Mouse (Mus musculus): ENCODE data around the gene Dab2ip.

Gene Dab2ip

DNA sequence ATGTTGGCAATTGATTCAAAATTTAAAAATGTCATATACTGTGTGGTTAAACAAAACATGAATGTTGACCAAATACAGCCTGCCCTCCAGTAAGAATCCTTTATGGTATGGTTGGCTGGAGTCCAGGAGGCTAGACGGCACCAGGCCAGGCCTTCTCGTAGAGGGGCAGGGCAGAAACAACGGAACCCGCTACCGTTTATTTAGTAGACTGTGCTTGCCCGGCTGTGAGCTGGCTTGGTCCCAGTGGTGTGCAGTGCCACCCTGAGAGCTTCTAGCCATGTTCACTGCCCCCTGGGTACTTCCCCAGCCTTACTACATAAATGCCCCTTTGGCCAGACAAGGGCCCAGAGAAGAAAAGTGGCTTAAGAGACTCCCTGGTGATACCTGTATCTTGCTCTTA, 122.8 kb downstream of the Dab2ip start:
- no peak for DNase-seq (ENCODE audit: low spot score in 2 of 2)

DNA sequence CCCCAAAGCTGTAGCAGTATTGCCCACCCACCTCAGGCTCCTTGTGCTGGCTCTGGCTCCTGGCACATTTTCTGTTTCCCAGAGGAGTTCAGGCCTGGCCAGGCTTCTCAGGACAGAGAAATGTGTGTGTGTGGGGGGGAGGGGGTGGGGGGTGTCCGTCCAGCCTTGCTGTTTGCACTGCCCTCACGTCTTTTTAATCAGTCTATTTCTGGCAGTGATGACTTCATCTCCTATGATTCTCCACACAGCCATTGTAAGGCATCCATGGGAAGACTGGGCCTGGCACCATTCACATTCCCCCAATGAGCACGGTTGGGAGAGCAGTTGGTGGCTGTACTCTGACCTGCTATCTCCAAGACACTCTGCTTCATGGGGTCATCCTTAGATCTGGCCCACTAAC, 125.9 kb downstream of the Dab2ip start:
- DNase-seq (ENCODE audit: low spot score in 2 of 2) = no peak

DNA sequence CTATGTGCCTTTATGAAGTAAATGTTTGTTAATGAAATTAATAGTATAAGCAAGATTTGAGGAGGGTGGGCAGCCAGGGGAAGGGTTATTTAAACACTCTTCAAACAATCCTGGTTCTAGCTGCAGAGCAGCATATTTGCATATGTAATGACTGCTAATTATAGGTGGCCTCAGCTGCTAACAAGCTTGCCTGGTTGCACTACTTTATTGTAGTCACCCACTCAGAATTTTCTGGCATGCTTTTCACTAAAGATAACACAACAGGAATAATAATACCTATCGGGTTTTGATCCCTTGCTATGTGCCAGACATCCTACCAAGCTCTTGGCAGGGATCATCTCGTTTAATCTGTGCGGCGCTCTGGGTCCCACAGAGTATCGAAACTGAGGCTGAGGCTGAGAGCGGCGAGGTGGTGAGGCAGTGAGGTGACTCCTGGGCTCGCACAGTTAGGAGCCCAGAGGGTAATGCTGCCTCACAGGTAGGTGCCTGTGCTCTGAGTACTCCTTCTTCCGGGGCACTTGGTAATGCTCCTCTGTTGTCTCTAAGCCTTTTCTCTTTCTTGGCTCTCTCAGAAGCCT, 126.8 kb downstream of the Dab2ip start:
- DNase-seq (ENCODE audit: low spot score in 2 of 2) = no peak

DNA sequence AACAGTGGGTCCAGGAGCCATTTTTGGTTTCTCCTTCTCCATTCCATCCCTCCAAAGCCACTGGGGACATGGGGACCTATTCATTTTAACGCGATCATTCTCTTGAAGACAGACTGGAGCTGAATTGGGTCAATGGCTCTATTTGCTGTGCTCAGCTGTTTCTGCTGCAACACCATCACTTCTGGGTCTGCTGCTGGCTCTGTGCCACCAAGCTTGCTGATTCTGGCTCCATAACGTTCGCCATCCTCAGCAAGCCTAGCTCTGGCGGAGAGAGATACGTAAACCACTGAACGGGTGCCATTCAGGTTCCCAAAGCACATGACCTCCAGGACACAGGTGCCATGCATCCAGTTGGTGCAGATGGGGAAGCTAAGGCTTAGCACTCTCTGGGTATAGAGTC, 128.0 kb downstream of the Dab2ip start:
- DNase-seq (ENCODE audit: low spot score in 2 of 2) = no peak

DNA sequence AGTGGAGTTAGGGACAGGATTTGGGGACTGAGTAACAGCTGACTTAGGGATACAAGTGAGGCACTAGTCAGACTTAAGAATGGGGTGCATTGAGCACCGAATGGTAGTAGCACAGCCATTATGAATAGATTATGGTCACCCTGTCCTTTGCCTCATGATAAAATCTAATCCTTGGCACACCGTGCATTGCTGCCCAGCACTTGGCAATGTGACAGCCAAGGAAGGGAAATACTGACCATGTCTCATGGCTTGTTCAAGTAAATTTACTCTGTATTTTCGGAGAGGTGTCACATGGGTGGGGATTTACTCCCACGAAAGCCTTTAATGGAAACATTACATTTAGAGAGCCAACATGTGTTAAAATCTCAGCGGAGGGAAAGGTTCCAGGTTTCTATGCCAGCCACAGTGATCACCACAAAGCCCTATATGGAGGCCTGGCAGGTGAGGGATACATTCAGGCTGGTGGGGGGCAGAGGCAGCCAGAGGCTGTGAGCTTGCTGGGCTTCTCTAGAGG, 129.5 kb downstream of the Dab2ip start:
- peak in 1 of 2 experiments; percentile 26 for DNase-seq (ENCODE audit: low spot score in 2 of 2)

DNA sequence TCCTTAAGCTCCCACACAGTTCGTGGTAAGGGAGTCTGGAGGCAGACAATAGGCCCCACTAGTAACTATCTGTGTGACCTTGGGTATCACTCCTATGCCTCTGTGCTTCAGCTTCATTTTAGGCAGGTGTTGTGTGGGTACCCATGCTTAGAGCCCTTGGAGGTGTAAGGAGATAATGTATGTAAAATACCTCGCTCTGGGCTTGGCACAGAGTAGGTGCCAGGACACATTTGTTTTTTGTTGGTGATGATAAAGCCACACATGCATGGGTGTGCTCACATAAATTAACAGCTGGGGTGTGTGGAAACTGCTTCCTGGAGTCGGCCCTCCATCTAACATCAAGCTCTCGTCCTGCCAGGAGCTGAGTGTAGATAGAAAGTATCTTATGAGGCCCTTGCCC, 130.1 kb downstream of the Dab2ip start:
- no peak for DNase-seq (ENCODE audit: low spot score in 2 of 2)

DNA sequence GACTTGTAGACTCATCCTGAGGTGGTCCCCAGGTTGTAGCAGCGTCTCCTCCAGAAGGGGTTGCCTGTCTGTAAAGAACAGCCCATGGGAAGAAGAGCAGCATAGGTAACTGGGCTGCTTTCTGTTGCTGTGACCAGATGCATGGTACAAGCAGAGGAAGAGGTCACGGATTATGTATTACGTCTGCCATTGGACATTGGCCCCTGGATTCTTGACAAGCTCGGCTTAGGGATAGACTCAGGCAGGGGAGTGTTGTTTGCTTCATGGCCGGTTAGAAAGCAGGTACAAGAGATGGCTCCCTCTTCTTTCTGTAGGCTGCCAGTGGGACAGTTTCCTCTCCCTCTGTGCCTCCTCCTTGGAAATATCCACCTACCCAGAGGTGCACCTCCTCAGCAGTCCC, 130.5 kb downstream of the Dab2ip start:
- no peak for DNase-seq (ENCODE audit: low spot score in 2 of 2)

DNA sequence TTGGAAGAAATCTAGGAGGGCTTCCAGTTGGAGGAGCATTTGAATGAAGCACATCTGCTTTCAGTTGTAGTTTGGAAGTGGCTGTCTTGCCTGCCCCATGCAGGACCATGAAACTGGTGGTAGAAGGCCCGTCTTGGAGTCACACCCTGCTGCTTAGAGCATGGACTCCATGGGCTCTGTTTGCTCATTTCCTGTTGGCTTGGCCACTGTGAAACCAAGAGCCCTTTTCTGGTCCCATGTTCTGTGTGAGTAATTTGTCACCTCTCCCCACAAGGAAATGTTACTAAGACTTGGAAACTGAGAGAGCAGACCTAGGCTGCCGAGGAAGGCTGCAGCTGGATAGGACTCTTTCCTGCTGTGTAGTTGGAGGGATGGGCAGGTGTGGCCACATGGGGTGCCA, 131.8 kb downstream of the Dab2ip start:
- DNase-seq (ENCODE audit: low spot score in 2 of 2) = no peak

DNA sequence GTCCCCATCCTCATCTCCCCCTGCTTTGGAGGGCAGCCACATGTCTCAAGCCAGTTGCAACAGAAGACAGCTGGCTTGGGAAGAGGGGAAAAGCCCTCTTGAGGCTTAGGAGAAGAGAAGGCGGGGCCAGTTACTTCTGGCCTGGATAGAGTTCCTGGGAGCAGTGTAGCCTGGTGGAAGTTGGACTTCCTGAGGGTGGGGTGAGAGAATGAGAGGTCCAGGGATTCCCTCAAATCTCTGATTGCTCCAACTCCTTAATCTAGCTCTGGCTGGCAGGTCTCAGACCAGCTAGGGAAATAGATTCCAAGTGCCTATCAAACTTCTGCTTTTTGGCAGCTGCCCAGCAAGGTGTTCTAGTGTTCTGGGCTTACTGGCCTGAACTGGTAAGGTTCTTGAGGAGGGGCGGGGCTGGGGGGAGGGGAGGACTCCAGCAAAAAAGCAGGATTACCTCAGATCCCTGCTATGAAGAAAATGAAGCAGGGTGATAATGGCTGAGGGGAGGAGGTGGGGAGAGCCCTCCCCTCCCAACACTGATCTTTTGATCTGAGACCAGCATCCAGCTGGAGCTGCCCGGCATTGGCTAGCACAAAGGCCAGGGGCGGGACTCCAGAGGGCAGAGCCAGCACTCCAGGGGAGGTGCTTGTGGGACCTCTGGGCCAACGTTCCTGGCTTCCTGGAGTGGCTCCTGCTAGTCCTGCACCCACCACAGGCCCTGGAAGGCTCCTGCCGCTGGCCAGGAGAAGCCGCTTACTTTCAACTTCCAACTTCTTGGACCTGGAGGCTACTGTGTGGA, 133.4 kb downstream of the Dab2ip start:
- DNase-seq (ENCODE audit: low spot score in 2 of 2) = no peak

DNA sequence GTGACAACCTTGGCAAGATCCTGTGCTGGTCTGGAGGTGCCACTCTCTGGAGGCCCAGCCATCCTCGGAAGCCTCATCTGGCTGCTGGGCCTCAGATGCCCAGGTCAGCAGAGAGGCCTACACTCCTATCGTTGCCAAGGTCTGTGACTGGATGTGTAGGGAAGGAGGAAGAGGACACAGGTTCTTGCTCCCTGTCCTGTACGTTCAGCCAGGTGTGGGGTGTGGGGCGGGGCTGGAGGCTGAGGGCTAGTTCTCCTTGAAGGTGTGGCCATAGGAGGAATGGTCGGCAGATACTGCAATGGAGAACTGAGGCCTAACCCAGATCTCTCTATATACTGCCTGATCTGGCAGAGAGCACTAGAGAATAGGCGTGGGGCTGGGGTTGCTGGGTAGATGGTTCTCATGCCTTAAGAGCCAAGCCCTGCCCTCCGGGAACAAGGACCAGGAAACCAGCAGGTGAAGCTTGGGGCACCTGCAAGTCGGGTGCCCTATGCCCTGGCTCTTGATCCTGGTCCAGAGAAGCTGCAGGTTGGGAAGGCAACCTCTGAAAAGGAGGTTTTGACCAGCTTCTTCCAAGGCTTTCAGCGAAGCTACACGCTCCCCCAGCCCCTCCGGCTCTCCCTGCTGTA, 134.3 kb downstream of the Dab2ip start:
- no peak for DNase-seq (ENCODE audit: low spot score in 2 of 2)

DNA sequence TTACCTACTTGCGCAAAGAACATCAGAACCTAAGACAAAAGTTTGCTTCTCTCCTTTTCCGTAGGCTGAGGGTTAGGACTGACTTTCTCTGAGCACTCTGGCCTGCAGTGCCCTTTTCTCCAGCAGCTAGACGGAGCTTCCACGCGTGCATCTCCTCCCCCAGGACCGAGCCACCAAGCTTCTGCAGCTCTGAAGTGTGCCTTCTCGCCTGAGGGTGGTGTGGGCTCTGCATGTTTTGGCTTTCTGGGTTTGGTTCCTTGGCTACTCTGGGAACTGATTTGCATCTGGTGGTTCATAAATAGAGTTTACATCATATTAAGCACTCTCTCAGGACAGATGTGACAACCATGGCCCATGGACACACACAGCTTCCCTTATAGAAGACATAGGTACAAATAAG, 135.0 kb downstream of the Dab2ip start:
- DNase-seq (ENCODE audit: low spot score in 2 of 2) = peak in 1 of 2 experiments; percentile 47

DNA sequence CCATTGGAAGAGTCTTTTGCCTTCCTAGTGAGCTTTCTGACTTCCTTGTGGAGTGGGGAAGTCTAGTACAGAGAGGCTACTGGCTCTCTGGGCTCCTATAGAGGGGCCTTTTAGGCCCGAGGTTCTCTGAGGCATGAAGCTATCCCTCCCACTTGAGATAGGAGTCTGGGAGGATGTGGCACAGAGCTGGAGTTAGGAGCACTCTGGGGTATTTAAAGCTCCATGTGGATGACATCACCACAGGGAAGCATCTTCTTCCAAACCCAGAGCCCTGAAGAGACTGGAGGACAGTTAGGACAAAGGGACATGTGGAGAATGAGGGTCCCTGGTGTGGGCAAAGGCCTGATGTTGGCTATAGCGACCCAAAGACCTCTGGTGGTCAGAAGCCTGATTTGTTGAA, 136.0 kb downstream of the Dab2ip start:
- DNase-seq (ENCODE audit: low spot score in 2 of 2) = no peak

DNA sequence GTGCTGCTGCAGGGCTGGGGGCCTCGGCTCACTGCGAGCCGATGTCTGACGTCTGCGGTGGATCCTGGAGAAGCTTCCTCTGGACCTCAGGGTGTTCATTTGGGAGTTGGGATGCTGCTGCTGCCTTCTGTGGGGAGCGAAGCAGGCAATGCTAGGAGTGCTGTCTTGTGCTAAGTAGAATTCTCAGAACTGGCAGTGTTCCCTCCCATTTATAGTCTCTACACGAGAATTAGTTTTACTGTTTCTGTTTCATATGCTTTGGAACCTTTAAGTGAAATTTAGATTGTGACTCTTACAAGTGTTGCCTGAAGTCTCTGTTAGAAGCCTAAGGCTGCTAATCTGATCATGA, 138.1 kb downstream of the Dab2ip start:
- no peak for DNase-seq (ENCODE audit: low spot score in 2 of 2)

DNA sequence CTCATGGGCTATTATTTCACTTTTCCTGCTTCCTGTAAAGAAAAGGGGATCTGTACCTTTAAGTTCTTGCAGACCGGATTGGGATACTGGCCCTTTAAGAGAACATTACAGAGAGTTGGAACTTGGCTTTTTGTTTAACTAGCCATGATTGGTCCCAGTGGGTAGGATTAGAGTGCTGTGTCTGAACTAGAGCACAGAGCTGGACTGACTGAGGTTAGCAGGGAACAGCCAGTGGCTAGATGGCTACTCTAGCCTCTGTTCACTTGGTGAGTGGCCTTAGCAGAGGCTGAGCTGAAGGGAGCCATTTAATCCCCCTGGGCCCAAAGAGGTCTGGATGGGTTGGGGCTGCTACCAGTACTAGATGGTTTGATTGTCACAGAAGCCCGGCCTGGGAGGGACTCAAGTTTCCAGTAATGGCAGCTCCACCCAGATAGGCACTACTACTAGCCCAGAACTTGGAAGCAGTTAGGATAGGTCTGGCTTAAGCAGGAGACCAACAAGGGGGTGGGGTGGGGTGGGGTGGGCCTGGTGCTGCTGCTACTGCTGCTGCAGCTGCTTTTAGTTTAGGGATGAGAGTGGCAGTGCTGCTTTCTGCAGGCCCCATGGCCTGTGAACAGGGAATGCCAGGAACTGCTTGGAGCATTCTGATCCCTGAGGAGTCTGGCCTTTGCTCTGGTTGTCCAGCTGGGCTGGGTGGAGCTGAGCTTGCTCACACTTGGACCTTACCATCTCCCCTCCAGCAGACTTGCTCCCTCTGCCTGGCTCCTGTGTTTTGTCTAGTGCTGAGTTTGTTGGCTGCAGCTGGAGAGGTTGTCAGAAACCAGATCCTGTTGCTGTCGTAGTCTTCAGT, 138.7 kb downstream of the Dab2ip start:
- DNase-seq (ENCODE audit: low spot score in 2 of 2) = no peak

DNA sequence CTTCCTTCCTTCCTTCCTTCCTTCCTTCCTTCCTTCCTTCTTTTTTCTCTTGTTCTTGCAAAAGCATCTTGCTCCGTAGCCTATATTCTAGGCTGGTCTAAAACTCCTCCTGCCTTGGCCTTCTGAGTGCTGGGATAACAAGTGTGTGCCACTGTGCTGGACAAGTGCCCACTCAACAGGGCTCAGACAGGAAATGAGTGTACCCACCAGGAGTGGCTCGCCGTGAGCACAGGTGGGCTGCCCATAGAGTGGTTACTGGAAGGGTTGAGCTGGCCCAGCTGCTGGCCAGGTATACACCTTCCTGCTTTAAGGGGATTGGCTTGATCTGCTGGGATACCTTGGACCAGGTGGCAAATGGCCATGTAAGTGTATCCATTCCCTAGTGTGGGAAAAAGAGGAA, 139.7 kb downstream of the Dab2ip start:
- no peak for DNase-seq (ENCODE audit: low spot score in 2 of 2)

DNA sequence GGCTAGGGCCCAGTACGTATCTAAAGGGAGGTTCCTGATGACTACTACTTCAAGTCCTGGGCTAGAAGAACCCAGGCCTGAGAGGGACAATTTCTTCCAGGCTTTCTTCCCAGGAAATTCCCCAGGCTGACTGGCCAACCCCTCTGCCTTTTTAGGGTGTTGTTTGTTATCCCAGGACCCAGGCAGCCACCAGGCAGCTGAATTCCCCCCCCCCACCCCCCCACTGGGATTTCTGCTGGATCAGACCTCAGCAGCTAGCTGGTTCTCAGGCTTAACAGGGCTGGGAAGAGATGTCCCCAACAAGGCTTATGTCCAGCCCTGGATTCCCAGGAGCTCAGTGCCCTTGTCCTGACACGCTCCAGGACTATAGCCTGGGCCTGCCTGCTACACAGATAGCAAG, 142.9 kb downstream of the Dab2ip start:
- no peak for DNase-seq (ENCODE audit: low spot score in 2 of 2)

DNA sequence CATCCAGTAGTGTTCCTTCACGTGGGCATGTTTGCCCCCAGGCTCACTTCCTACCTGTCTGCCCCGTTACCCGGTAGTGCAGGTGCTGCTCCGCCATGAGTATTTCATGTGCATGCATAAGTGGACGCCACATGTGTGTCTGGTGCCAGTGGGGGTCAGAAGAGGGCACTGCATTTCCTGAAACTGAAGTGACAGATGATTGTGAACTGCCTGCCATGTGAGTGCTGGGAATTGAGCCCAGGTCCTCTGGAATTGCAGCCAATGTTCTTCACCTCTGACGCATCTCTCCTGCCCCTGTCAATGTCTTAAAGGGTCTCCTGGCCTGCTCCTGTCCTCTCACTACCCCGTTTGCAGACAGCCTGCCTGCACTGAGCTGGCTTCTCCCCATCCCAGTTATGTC, 143.9 kb downstream of the Dab2ip start:
- no peak for DNase-seq (ENCODE audit: low spot score in 2 of 2)

DNA sequence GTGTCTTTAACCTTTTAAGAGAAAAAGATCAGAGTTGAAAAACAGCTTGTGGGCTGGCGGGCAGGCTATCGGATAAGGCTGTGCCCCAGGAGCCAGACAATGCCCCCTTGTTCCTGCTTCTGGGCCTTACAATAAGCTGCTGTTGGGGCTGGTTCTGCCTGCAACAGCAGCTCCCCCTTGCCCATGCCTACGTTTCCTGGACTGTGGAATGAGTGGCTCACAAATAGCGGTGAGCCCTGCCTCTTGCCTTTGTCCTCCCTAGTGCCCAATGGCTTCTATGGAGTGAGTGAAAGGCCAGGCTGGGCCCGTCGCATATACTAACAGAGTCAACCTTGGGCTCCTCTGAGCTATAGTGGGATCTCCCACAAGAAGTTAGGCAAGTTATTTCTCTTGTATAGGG, 144.5 kb downstream of the Dab2ip start:
- no peak for DNase-seq (ENCODE audit: low spot score in 2 of 2)

DNA sequence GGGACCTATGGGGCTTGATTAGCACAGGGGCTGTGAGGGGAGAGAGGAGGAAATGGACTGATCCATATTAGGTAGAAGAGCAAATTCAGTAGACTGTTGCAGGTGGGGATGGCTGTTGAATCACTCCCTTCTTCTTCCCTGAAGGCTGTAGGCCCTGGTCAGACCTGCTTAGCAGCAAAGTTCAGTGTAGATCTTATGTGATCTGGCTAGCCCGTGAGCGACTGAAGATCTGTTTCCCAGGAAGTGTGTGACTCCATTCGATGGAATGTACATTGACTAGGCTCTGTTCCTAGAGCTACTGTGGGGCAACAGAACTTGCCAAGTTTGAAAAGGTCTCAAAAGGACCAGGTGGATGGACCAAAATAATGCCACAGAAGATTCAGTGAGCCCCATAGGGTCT, 145.2 kb downstream of the Dab2ip start:
- no peak for DNase-seq (ENCODE audit: low spot score in 2 of 2)

DNA sequence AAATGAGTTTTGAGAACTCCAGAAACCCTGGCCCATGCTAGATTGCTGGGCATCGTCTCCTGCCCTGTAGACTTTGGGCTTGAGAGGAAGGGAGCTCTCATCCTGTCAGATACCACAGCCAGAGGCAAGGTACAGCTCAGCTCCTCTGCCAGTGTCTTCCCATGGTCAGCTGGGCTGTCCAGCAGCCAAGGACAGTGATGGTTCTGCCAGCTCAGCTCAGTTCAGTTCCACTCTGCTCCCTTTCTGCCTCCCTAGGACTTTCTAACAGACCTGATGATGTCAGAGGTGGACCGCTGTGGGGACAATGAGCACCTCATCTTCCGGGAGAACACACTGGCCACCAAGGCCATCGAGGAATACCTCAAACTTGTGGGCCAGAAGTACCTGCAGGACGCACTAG, 154.5 kb downstream of the Dab2ip start:
- no peak for DNase-seq (ENCODE audit: low spot score in 2 of 2)

DNA sequence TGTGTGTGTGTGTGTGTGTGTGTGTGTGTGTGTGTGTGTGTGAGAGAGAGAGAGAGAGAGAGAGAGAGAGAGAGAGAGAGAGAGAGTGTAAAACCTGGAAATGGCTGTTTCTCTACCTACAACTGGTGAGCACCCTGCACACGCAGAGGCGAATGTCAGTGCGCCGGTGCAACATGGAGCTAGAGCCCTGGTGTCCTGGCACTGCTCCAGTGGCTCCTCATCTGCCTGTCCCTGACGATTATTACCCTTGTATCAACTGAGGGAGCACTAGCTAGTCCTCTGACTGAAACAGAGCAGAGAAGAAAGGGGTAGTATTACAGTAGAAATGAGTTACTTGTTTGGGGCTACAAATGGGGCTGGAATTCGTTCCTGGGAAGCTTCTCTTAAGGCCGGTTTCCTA, 155.4 kb downstream of the Dab2ip start:
- no peak for DNase-seq (ENCODE audit: low spot score in 2 of 2)

DNA sequence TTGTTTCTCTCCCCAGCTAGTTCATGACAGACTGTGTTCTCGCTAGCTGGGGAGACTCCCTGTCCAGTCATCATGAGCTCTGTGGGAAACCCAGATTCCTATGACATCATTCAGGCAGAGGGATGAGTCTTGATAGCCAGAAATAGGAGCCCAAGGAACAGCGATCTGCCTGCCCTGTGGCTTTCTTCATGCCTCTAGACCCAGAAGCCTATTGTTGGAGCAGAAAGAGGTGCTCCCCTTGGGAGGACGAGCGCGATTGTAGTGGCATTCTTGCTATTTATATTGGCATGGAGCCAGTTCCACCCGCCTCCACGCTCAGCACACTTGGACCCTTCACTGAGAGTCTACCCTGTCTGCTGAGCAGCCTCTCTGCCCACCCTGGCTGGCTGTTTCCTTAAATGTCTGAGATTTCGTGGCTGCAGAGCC, 156.7 kb downstream of the Dab2ip start:
- no peak for DNase-seq (ENCODE audit: low spot score in 2 of 2)
